Mouse (Mus musculus): ENCODE data around the gene Cttnbp2.

The Cttnbp2 gene

GRCm38 (mm10) chr6:18514480-18515352 is at the start of gene Cttnbp2:
TSS of gene Cttnbp2 (minus strand) at chr6:18514843.
- DNase-seq (ENCODE audit: low read depth, low spot score), result peak; percentile 56

GRCm38 (mm10) chr6:18559019-18559418 is 44.4 kb upstream of the Cttnbp2 start:
- no peak for DNase-seq (ENCODE audit: low read depth, low spot score)

- no peak for DNase-seq (ENCODE audit: low read depth, low spot score)
These were observed 33.1 kb upstream of the Cttnbp2 start for GRCm38 (mm10) chr6:18547516-18548465.

GRCm38 (mm10) chr6:18543878-18544277 is 29.2 kb upstream of the Cttnbp2 start:
- no peak for DNase-seq (ENCODE audit: low read depth, low spot score)

GRCm38 (mm10) chr6:18540396-18540795 is 25.8 kb upstream of the Cttnbp2 start:
- no peak for DNase-seq (ENCODE audit: low read depth, low spot score)

- DNase-seq (ENCODE audit: low read depth, low spot score), result no peak
These were observed 15.8 kb upstream of the Cttnbp2 start for GRCm38 (mm10) chr6:18530394-18530793.

GRCm38 (mm10) chr6:18517626-18518025 is 3.0 kb upstream of the Cttnbp2 start:
- DNase-seq (ENCODE audit: low read depth, low spot score), result no peak

- no peak for DNase-seq (ENCODE audit: low read depth, low spot score)
These were observed 801 bp downstream of the Cttnbp2 start for GRCm38 (mm10) chr6:18513611-18514473.

- no peak for DNase-seq (ENCODE audit: low read depth, low spot score)
These were observed 2.8 kb downstream of the Cttnbp2 start for GRCm38 (mm10) chr6:18511886-18512285.

GRCm38 (mm10) chr6:18508036-18508435 is 6.6 kb downstream of the Cttnbp2 start:
- DNase-seq (ENCODE audit: low read depth, low spot score), result no peak

GRCm38 (mm10) chr6:18499833-18500232 is 14.8 kb downstream of the Cttnbp2 start:
- DNase-seq (ENCODE audit: low read depth, low spot score), result no peak

GRCm38 (mm10) chr6:18492977-18493376 is 21.7 kb downstream of the Cttnbp2 start:
- no peak for DNase-seq (ENCODE audit: low read depth, low spot score)

- no peak for DNase-seq (ENCODE audit: low read depth, low spot score)
These were observed 22.3 kb downstream of the Cttnbp2 start for GRCm38 (mm10) chr6:18492248-18492901.

- no peak for DNase-seq (ENCODE audit: low read depth, low spot score)
These were observed 29.6 kb downstream of the Cttnbp2 start for GRCm38 (mm10) chr6:18485087-18485486.

- no peak for DNase-seq (ENCODE audit: low read depth, low spot score)
These were observed 30.6 kb downstream of the Cttnbp2 start for GRCm38 (mm10) chr6:18484061-18484460.

GRCm38 (mm10) chr6:18482546-18482945 is 32.1 kb downstream of the Cttnbp2 start:
- no peak for DNase-seq (ENCODE audit: low read depth, low spot score)

- DNase-seq (ENCODE audit: low read depth, low spot score), result no peak
These were observed 32.9 kb downstream of the Cttnbp2 start for GRCm38 (mm10) chr6:18481781-18482180.

- DNase-seq (ENCODE audit: low read depth, low spot score), result no peak
These were observed 37.2 kb downstream of the Cttnbp2 start for GRCm38 (mm10) chr6:18477313-18477930.

GRCm38 (mm10) chr6:18474983-18475382 is 39.7 kb downstream of the Cttnbp2 start:
- no peak for DNase-seq (ENCODE audit: low read depth, low spot score)

- peak; percentile 64 for DNase-seq (ENCODE audit: low read depth, low spot score)
These were observed 40.1 kb downstream of the Cttnbp2 start for GRCm38 (mm10) chr6:18474541-18474940.
